Mouse (Mus musculus) testis, postnatal 14 days (tissue): ENCODE data around the gene Gmppa.
A peak's percentile ranks its signal among the peaks of the same experiment; 100 is the strongest.

ENCODE experiments used
- DNase-seq: peaks from one replicate; pipeline ENCODE4 v3.0.0; 2021; ENCODE audit warnings: low spot score

Gmppa gene

DNA sequence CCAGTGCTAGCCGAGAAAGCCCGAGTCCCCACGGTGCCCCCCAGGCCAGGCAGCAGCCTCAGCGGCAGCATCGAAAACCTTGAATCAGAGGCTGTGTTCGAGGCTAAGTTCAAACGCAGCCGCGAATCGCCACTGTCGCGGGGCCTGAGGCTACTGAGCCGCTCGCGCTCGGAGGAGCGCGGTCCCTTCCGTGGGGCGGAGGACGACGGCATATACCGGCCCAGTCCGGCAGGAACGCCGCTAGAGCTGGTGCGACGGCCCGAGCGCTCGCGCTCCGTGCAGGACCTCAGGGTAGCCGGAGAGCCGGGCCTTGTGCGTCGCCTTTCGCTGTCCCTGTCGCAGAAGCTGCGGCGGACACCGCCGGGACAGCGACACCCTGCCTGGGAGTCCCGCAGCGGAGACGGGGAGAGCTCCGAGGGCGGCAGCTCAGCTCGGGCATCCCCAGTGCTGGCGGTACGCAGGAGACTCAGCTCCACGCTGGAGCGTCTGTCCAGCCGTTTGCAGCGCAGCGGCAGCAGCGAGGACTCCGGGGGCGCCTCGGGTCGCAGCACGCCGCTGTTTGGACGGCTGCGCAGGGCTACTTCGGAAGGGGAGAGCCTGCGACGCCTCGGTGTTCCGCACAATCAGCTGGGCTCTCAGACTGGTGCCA, 12.8 kb upstream of the Gmppa start:
- no peak for DNase-seq

GRCm38 (mm10) chr1:75423780-75424390, 11.8 kb upstream of the Gmppa start:
- no peak for DNase-seq

GRCm38 (mm10) chr1:75425796-75426471, 9.8 kb upstream of the Gmppa start:
- DNase-seq = no peak

- no peak for DNase-seq
Observed at GRCm38 (mm10) chr1:75438782-75439181, 3.1 kb downstream of the Gmppa start.

- no peak for DNase-seq
Observed at GRCm38 (mm10) chr1:75440661-75441060, 4.9 kb downstream of the Gmppa start.

GRCm38 (mm10) chr1:75441471-75441996, 5.8 kb downstream of the Gmppa start:
- DNase-seq = no peak

- DNase-seq = no peak
Observed at GRCm38 (mm10) chr1:75442171-75442570, 6.4 kb downstream of the Gmppa start.

- DNase-seq = no peak
Observed at GRCm38 (mm10) chr1:75442811-75443210, 7.1 kb downstream of the Gmppa start.

DNA sequence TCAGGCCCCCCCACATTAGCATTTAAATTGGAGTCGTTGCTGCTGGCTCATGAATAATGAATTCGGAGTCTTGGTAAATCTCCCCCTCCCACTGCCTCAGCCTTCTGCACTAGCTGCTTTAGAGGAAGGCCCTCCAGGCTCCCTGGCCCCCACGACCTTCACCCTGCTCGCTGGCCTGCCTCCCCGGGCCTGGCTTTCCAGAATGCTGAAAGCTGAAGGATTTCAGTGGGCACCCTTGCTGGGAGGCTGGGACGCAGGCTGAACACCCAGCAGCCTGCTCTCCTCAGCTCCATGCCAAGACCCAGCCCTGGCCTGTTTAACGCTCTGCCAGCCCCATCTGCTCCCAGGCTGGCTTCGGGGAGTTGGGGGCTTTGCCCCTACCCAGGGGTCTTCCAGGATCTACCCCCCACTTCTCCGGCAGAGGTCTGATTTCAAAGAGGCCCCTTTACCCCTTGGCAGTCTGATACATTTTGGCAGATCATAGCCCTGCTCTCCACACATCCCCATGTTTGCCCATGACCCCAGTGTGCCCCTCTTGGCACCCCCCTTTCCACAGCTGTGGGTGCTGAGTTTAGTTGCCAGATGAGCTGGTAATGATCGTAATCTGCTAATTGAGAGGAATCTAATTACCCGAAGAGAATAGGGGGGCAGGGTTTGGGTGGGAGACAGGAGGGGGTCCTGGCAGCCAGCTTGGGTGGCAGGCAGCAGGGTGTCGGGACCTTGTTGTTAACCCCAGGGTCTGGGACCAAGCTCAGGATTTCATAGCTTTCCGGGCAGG, 7.7 kb downstream of the Gmppa start:
- no peak for DNase-seq

GRCm38 (mm10) chr1:75444208-75444607, 8.5 kb downstream of the Gmppa start:
- no peak for DNase-seq

- DNase-seq = no peak
Observed at GRCm38 (mm10) chr1:75445141-75445701, 9.5 kb downstream of the Gmppa start.

- DNase-seq = peak; percentile 57
Observed at GRCm38 (mm10) chr1:75445751-75446611, 10.3 kb downstream of the Gmppa start.

- no peak for DNase-seq
Observed at GRCm38 (mm10) chr1:75446656-75447055, 10.9 kb downstream of the Gmppa start.

DNA sequence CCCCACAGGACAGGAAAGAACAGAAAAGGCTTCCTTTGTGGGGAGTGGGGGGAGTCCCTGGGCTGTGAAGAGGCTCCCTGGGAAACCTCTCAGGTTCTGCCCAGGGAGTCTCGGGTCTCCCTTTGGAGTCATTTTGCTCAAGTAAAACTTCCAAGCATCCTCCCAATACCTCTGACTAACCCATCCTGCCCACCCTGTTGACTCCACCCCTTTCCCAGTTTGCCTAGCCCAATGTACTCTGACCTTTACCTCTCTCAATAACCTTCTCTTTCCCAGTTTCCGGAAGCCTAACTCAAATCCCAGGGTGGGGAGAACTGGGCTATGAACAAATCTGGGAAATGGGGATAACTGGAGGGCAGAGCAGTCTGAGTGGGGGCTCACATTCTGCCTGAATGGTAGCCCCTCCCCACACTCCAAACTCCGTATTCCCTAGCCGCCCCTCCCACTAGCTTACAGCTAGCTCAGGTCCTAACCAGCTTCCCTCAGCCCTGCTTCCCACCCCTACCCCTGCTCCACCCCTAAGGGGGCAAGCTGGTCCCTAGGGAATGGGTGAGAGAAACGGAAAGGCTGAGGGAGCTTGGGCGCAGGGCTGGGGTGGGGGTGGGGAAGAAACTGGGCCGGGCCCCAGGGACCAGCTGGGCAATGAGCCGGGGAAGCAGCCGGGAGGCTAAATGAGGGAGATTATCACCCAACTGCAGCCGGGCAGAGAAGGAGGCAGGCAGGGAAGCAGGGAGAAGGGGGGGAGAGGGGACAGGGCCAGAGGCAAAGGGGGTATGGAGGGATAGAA, 11.7 kb downstream of the Gmppa start:
- DNase-seq = no peak

- DNase-seq = no peak
Observed at GRCm38 (mm10) chr1:75448052-75448431, 12.3 kb downstream of the Gmppa start.

- DNase-seq = no peak
Observed at GRCm38 (mm10) chr1:75448937-75449336, 13.2 kb downstream of the Gmppa start.

- DNase-seq = no peak
Observed at GRCm38 (mm10) chr1:75449377-75450135, 13.8 kb downstream of the Gmppa start.

DNA sequence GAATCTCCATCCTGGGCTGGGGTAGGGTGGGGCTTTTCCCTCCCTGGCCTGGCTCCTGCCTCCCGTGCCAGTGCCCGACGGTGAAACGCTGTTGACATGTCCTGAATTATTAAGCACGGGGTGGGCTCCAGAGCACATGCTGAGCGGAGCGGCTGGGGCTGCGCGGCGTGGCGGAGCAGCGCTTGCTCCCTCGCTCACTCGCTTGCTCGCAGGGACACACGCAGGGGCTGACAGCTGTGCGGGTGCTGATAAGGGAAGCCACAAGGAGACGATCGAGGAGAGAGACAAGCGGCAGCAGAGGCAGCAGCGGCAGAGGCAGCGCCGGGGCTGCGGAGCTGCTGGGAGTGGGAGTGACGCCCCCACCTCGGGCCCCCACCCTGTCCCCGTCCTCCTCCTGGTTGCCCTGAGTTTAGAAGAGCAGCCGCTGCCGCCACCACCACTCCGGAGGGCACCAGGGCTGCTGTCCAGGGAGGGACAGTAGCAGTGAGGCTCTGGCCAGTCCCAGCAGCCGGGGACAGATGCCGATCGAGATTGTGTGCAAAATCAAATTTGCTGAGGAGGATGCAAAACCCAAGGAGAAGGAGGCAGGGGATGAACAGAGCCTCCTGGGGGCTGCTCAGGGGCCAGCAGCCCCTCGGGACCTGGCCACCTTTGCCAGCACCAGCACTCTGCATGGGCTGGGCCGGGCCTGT, 14.7 kb downstream of the Gmppa start, which contains the start of gene Asic4:
Gene Asic4 (plus strand): TSS at position 123 of the 692 bp plus-strand sequence.
- DNase-seq = no peak

DNA sequence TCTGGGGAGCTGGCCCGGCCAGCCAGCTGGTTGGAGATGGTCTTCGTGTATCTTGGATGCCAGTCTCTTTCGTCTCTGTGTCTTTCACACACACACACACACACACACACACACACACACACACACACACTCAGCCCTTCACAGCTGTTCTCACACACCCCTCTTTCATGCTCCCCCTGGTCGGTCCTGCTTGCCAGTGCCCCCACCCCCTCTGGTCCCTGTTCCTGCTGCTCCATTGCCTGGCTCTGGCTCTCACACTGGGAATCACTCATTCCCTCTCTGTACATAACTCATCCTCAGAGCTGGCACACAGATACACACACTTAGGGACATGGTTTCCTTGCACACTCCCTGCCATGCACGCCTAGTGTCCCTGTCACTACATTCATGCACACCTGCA, 16.2 kb downstream of the Gmppa start:
- DNase-seq = no peak
